Mouse (Mus musculus): ENCODE measurements at regions not wholly inside any gene's neighbourhood (a gene's known extent, or its start where the extent isn't known, plus 50 kb on each side); places are given as distances from the start of the nearest gene placed in this dataset.

GRCm38 (mm10) chr4:142671872-142672458, 432.8 kb upstream of the Kazn start:
- no peak for DNase-seq
- intact Hi-C loops (cut with DNase I): no loop called here

- DNase-seq: no peak
- intact Hi-C loops (cut with DNase I): no loop called here
Measured at GRCm38 (mm10) chr4:142664781-142665180, 425.6 kb upstream of the Kazn start.

DNA sequence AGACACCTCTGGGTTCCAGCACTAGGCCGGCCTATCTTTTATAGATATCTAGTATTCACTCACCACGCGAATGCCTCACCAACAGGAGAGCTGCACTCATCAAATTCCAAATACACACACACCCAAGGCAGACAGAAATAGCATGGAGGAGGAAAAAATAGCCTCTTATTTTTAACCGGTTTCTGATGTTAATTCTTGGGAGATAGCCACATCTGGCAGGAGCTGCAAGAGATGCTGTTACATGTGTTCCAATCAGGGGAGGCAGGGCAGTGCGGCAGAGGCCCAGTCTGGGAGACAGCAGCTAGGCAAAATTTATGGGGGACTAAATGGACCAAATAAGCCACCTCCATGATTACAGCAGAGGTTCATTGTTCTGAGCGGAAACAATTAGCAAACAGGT, 419.0 kb upstream of the Kazn start:
- DNase-seq: no peak
- intact Hi-C loops (cut with DNase I): no loop called here

DNA sequence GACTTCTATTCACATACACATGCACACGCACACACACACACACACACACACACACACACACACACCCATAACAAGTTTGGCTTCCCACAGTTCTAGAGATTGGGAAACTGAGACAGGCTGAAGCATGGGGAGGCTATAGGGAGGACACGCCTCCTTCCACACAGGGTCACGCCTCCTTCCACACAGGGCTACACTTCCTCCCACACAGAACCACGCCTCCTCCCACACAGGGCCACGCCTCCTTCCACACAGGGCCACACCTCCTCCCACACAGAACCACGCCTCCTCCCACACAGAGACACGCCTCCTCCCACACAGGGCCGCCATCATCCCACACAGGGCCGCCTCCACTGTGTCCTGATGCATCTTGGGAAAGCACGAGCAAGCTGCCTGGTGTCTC, 401.9 kb upstream of the Kazn start:
- no peak for DNase-seq
- intact Hi-C loops (cut with DNase I): no loop called here

DNA sequence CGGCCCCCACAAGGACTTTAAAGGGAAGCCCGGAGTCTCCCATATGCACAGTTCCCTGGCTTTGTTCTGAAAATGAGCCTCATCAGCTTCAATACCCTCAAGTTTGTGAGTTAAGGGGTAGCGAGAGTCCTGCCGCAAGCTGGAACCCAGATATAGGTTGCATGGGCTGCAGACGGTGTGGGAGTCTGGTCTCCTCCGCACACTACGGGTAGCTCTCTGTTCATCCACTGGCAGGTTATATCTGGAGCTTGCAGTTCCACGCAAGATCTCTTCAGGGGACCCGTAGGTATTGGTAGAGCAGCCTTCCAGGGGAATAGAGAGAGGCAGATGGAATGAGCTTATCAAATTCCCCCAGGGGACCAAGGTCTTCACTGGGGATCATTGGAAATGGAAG, 400.1 kb upstream of the Kazn start:
- no peak for DNase-seq
- intact Hi-C loops (cut with DNase I): no loop called here

GRCm38 (mm10) chr4:142638733-142639339, 399.6 kb upstream of the Kazn start:
- intact Hi-C loops (cut with DNase I): no loop called here
- no peak for DNase-seq

DNA sequence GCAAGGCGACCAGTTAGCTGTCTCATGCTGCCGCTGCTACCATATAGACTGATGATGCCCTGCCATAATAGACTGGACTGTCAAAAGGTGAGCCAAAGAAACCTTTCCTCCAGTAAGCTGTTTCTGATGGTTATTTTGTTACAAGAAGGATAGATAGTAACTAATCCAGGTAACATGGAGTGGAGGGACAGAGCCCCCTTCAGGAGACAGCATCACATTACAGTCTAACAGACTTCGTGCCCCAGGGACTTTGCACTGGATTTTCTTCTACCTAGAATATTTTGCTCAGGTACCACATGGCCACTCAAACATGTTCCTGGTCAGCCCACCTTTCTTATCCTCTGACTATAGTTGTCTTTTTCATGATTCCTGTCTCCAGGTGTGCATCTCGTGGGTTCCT, 398.9 kb upstream of the Kazn start:
- DNase-seq: no peak
- intact Hi-C loops (cut with DNase I): no loop called here

DNA sequence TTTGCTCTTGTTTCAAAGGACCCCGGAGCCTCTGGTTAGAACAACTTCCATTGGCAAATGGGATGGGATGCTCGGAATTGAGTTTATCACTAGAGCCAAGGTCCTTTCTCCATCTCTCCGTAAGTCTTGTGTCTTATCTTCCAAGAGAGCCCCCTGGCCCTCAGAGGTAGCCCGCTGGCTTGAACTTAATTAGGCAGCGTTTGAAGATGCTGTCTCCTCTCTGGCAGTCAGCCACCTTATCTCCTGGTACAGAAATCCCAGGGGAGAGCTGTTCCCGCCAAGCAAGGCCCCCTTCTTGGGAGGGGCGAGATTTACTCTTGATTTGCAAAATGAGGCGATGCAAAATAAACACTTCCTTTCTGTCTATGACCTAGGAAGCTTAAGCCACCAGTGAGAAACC, 395.2 kb upstream of the Kazn start:
- intact Hi-C loops (cut with DNase I): no loop called here
- DNase-seq: no peak

GRCm38 (mm10) chr4:142633667-142634350, 394.6 kb upstream of the Kazn start:
- intact Hi-C loops (cut with DNase I): no loop called here
- DNase-seq: no peak

- DNase-seq: no peak
- intact Hi-C loops (cut with DNase I): no loop called here
Measured at GRCm38 (mm10) chr4:142626503-142627194, 387.4 kb upstream of the Kazn start.

DNA sequence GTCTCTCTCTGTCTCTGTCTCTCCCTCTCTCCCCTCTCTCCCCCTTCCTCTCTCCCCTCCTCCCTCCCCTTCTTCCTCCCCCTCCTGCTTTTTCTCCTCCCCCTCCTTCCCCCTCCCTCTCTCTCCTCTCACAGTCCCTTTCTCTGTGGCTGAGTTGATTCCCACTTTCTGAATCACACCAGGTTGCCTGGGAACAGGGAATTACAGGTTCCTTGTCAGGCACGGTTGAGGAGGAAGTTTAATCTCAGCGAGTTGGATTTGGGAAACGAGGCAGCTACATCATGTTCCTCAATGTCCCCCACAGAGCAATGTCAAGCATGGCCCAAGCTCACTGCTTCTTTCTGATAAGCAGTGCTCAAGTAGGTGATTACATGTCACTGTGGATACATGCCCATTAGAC, 386.3 kb upstream of the Kazn start:
- intact Hi-C loops (cut with DNase I): no loop called here

DNA sequence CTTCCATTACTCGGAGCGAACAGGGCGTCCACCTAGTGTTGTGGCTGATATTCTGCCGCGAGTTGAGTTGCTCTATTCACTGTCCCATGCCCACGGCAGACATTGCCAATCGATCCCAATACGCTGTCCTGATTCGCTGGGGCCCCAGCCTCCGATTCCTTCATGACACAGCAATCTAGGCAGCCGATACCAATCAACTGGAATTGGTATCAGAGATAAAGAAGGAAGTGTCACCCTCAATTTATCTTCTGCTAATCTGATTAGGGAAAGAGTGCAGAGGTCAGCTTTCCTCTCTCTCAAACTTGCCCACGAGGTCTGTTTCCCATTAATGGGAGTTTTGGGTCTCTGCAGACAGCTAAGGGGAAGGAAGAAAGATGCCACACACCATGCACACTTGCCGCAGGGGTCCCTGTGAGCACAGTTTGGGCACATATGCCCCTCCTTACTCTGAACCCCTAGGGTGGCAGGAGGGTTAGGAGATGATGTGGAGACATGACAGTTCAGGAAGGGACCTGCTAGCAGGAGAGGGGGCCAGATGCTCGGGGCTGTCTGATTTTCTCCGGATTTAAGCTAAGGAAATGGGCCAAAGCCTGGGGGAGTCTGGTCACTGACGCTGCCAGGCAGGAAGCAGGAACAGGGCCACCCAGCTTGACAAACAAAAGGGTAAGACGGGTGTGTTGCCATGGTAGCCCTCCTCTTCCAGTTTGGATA, 383.1 kb upstream of the Kazn start:
- intact Hi-C loops (cut with DNase I): no loop called here
- DNase-seq: no peak

More for the DNA sequence above, 386.3 kb upstream of the Kazn start:
- no peak for DNase-seq

DNA sequence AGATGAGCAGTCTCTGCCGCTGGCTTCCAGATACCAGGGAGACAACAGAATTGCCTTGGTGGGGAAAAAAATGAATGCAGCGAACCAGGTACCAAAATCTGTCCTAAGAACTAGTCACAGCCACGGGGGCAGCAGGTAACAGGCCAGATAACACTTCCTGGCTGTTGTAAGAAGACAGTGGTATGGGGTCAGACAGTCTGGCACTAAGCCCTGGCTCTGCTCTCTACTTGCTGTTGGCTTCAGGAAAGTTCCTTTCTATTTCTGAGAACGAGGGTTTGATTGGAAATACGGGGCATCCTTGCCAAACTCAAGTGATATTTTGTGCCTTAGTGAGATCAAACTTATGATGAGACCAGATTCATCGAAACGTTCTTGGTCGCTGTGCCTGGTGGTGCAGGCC, 380.2 kb upstream of the Kazn start:
- DNase-seq: no peak
- intact Hi-C loops (cut with DNase I): no loop called here

DNA sequence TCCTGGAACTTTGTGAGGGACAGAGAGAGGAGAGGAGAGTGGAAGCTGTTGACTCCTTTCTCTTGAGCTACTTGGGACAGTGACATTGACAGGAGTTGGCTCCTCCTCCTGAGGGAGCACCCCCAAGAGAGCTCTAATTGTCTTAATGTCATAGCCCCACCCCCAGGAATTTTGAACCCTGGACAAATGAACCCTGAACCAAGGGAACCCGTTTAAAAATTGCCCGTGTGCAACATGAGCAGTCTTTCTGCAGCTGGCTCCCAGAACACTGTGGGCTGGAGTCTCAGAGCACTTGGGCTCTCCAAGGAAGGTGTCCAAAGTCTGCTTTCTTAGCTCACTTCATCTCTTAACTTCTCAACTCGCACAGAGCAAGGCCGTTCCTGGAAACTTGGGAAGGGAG, 379.6 kb upstream of the Kazn start:
- DNase-seq: no peak
- intact Hi-C loops (cut with DNase I): no loop called here

- intact Hi-C loops (cut with DNase I): no loop called here
- DNase-seq: no peak
Measured at GRCm38 (mm10) chr4:142617676-142618075, 378.5 kb upstream of the Kazn start.

DNA sequence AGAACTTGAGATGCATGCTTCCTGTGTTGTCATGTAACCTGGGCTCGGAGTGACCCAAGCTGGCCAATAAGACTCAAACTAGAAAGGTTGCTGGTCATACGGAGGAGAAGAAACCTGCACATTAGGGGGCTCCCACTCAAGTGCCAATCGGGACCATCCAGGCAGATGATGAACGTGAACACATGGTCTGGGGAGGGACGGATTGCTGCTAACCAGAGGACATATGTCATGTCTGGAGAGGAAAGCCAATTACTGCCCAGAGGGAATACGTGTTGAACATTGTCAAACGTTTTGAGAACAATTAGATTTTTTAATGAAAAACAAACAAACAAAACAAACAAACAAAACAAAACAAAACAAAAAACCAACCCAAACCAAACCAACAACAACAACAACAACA, 377.7 kb upstream of the Kazn start:
- intact Hi-C loops (cut with DNase I): no loop called here
- no peak for DNase-seq

- no peak for DNase-seq
- intact Hi-C loops (cut with DNase I): no loop called here
Measured at GRCm38 (mm10) chr4:142605098-142605497, 365.9 kb upstream of the Kazn start.

- intact Hi-C loops (cut with DNase I): no loop called here
- DNase-seq: no peak
Measured at GRCm38 (mm10) chr4:142597214-142597613, 358.0 kb upstream of the Kazn start.

GRCm38 (mm10) chr4:142589084-142589741, 350.0 kb upstream of the Kazn start:
- intact Hi-C loops (cut with DNase I): no loop called here
- no peak for DNase-seq

DNA sequence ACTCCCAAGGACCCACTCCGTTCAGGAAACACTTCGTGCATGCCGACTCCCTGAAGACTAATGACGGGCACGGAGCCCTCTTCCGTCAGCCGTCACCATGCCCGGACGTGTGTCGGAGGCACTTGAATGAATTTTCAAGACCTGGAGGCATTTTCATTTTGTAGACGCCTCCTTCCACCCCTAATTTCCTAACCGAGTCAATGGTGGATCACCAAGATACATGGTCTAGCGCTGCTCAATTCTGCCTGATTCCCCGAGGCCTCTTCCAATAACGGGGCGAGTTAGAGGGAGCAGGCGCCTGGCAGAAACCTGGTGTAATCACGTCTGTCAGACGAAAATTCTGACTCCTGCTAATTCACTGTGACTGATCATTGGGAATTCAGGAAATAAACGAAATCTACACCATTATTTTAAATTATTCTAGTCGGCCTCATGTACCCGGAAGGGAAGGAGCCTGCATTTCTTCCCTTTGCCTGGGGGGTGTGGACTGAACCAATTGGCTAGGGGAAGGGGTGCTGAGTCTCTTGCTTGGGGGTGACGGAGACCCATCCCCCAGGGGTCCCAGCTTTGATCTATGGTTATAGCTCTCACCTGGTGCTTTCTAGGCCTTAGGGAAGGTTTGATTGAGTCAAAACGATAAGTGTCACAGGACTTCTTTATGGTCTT, 349.4 kb upstream of the Kazn start:
- DNase-seq: no peak
- intact Hi-C loops (cut with DNase I): no loop called here
